Mouse (Mus musculus) embryonic fibroblast, embryonic 13.5 days (primary cell): ENCODE measurements around the gene Rab5c.

Experiments used
- CTCF ChIP-seq: IDR thresholded peaks from 2 replicates; pipeline ENCODE4 v1.5.1; 2011; ENCODE audit warnings: mild to moderate bottlenecking, control low read depth, low read length, moderate library complexity, borderline replicate concordance; ENCODE audit not compliant: insufficient read depth
- POLR2A ChIP-seq: IDR thresholded peaks from 2 replicates; pipeline ENCODE4 v1.6.1; 2011; ENCODE audit warnings: low read depth, mild to moderate bottlenecking, control low read depth, low read length, moderate library complexity

DNA sequence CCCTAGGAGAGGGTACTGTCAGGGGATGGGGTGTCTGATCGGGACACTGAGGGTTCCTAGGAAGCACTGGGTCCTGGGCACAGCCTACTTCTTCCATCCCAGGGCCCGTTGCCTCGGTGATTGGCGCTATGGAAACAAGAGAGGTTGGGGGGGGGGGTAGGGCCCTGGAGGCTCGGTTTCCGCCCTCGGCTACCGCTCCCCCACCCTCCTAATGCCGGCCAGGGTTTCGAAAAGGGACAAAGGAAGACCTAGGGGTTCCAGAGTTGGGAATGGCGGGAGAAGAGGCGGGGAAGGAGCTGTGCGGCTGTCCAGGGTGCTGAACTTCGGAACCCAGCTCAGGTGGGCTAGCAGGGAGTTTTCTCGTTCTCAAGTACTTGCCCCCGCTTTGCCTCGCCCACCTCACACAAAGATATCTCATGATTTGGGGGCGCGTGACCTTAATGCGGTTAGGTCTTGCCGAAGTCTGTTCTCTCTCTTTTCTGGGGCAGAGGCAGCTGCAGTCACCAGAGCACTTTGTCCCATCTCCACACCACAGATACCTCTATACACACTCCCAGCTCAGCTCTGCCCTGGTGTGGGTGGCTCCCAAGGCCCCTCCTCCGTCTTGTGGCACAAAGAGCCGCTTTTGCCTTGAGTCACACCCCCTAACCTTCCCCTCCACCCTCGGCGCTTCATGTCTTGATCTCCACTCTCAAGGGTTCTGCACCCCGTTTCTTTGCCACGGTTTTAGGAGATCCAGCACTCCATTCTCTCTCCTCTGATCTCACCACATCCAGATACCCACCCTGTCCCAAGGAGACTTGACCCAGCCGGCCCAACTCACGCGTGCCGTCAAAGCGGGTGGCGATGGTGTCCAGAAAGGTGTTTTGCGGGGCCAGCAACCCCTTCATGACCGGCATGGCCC lies 20.9 kb upstream of the Rab5c start:
- no peak for TF ChIP-seq CTCF
- no peak for TF ChIP-seq POLR2A
